Mouse (Mus musculus) stomach, embryonic 16.5 days (tissue): ENCODE measurements around the gene Dkc1. TPM values are rescaled to one million over a fixed set of nuclear protein-coding genes. Genes with fewer than 3 reads are reported as not detected.

Experiments used
- ATAC-seq: fragments of 200-750 bp; cut with Nextera tagmentation; 2 replicates; pipeline ENCODE4 v1.8.0; 2017; ENCODE audit warnings: moderate number of reproducible peaks, moderate TSS enrichment; ENCODE audit not compliant: insufficient read depth, low FRiP score
- H3K27ac ChIP-seq: fragments of 300-500 bp; sonication (generic); 2 replicates; pipeline ENCODE4 v1.5.1; 2014; ENCODE audit warnings: low read length
- H3K27me3 ChIP-seq: fragments of 300-500 bp; sonication (generic); 2 replicates; pipeline ENCODE4 v1.6.1; 2014; ENCODE audit warnings: low read length, control low read depth, mixed read lengths; ENCODE audit not compliant: control insufficient read depth, insufficient read depth
- H3K36me3 ChIP-seq: fragments of 300-500 bp; sonication (generic); 2 replicates; pipeline ENCODE4 v1.6.1; 2014; ENCODE audit warnings: low read length; ENCODE audit not compliant: control insufficient read depth, insufficient read depth
- H3K4me1 ChIP-seq: fragments of 300-500 bp; sonication (generic); 2 replicates; pipeline ENCODE4 v1.6.1; 2014; ENCODE audit warnings: low read length, control low read depth, mixed read lengths; ENCODE audit not compliant: control insufficient read depth, insufficient read depth
- H3K4me2 ChIP-seq: fragments of 300-500 bp; sonication (generic); 2 replicates; pipeline ENCODE4 v1.6.1; 2014; ENCODE audit warnings: low read depth, low read length, mixed read lengths
- H3K4me3 ChIP-seq: fragments of 300-500 bp; sonication (generic); replicated peaks from 2 replicates; pipeline ENCODE4 v1.5.1; 2014; ENCODE audit warnings: mild to moderate bottlenecking, low read length
- H3K9ac ChIP-seq: fragments of 300-500 bp; sonication (generic); 2 replicates; pipeline ENCODE4 v1.6.1; 2014; ENCODE audit warnings: low read length
- H3K9me3 ChIP-seq: fragments of 300-500 bp; sonication (generic); replicated peaks from 2 replicates; pipeline ENCODE4 v1.6.1; 2016; ENCODE audit warnings: low read length, control low read depth; ENCODE audit not compliant: control insufficient read depth
- WGBS: fragments of 180-500 bp; shearing (Covaris S2); extraction: QIAGEN DNeasy Blood & Tissue Kit; methylation state at CpG from one replicate; pipeline ENCODE4 v1.1.7; 2014; 5-methylcytosine and 5-hydroxymethylcytosine counted together
- polyA plus RNA-seq: library from polyadenylated mRNA; unstranded; fragments of >200 nt; fragmentation: Nextera tagmentation; extraction: Ambion mirVana; gene quantifications from 2 replicates; pipeline ENCODE4 v1.2.1, GENCODE M21; 2015

Dkc1 gene
- 98.7 and 111 TPM in 2 replicates for polyA plus RNA-seq

- Histone ChIP-seq H3K4me1 (no peaks in the 10 kb centered on the region), H3K27me3 (no peaks in the 10 kb centered on the region), H3K9me3 (no peaks in the 10 kb centered on the region), H3K9ac (peak within 1 kb of the TSS; percentile 74), H3K36me3 (peaks cover 2% of the 10 kb centered on the region; the same call in 1 of the 2 replicates), H3K4me2 (peak within 1 kb of the TSS; percentile 58), H3K4me3 (peak within 1 kb of the TSS; percentile 64), H3K27ac (peak within 1 kb of the TSS; percentile 71)
- 18% methylated on average over 29 of the region's 29 CpGs for whole genome bisulfite sequencing
- ATAC-seq, result peak; percentile 100
Observed at GRCm38 (mm10) chrX:75095369-75096162, at the start of gene Dkc1. TSS of gene Dkc1 (plus strand) at chrX:75095854.

DNA sequence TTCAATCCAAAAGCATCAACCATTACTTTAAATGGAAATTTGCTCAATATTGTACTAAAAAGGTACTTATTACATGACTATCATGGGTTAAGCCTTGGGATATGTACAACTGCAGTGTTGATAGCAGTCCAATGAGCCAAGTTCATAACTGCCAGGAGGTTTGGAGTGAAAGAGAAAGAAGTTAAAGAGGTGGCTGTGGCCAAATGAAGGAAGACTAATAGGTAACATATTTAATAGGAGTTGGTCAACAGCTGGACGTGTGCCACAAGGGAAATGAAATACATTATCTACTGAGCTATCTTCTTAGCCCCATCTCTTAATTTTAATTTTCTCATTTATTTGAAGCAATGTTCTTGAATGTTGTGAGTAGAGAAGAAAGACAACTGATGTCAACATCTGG lies 49.7 kb upstream of the Dkc1 start:
- no peak overlapping the region for H3K4me3 ChIP-seq

DNA sequence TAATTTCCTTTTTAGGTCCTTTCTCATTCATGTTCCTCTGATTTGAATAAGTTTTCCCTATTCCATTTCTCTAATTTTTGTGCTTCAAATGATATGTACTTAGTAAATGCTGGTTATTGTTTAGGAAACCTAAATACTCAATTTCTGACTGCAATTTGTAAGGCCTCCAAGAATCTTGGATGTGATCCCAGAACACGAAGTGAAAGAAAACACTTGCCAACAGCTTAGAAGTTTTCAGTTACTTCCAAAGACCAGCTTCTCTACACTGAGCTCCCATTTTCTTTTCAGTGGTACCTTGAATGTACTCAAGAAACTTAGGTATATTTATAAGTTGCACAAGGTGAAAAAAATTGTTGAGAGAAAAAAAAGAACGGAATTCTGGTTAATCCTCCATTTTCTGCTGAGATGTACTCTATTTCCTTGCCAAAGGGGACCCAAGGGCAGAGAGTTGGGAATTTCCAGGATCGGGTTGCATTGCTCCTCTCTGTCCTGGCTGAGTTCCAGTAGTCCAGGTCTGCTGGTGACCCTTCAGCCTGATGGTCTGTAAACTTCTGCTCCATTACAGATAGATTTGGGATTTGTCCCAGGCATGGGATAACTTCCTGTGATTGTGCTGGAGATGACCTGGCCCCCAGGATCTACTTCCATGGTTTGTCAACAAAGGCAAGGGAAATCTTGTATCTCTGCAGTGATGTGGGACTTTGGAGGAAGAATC lies 48.6 kb upstream of the Dkc1 start:
- H3K36me3 ChIP-seq, result no peaks in the 10 kb centered on the region
- 38% methylated on average over 3 of the region's 3 CpGs for WGBS
- no peak for ATAC-seq
- no peak overlapping the region for H3K4me3 ChIP-seq
- no peak overlapping the region for H3K9ac ChIP-seq
- H3K9me3 ChIP-seq, result no peaks in the 10 kb centered on the region
- no peaks in the 10 kb centered on the region for H3K27me3 ChIP-seq
- H3K4me1 ChIP-seq, result no peaks in the 10 kb centered on the region
- H3K27ac ChIP-seq, result peak overlapping the region; percentile 55
- no peak overlapping the region for H3K4me2 ChIP-seq

More for the DNA sequence above, 49.7 kb upstream of the Dkc1 start:
- 60% methylated on average over 1 of the region's 1 CpGs for WGBS
- H3K36me3 ChIP-seq, result no peaks in the 10 kb centered on the region
- no peak for ATAC-seq
- no peak overlapping the region for H3K9ac ChIP-seq
- no peak overlapping the region for H3K4me2 ChIP-seq
- no peak overlapping the region for H3K27ac ChIP-seq
- H3K27me3 ChIP-seq, result no peaks in the 10 kb centered on the region
- H3K9me3 ChIP-seq, result no peaks in the 10 kb centered on the region
- H3K4me1 ChIP-seq, result no peaks in the 10 kb centered on the region

DNA sequence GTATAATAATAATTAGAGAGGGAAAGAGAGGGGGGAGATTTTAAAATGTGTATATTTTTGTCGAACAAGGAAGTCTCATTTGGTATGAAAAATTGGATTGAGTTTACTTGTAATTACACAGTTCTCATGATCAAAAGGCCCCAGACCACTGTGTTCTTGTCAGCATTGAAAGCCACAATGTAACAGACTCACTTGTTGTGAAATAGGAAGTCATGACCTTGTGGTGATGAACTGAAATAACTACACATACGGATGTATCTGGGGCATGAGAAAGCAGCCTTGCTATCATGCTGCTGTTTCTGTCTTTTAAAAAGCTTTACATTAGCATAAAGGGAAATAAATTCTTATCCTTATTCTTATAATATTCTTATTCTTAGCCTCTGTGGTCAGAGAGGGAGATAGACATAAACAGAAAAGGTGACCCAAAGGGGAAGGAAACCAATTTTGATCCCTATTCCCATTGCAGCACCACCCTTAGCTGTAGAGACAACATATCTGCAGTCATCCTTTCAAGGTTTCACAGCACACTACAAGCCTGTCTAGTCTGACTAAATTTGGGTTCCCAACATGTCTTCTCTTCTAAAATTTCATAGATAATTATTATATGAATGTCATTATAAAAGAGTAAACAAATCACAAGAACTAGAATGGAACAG lies 39.4 kb upstream of the Dkc1 start:
- H3K4me3 ChIP-seq, result no peak overlapping the region
- no peaks in the 10 kb centered on the region for H3K36me3 ChIP-seq
- 77% methylated on average over 2 of the region's 2 CpGs for WGBS
- ATAC-seq, result no peak
- H3K27me3 ChIP-seq, result no peaks in the 10 kb centered on the region
- H3K4me2 ChIP-seq, result no peak overlapping the region
- H3K27ac ChIP-seq, result no peak overlapping the region
- no peaks in the 10 kb centered on the region for H3K9me3 ChIP-seq
- no peak overlapping the region for H3K9ac ChIP-seq
- no peaks in the 10 kb centered on the region for H3K4me1 ChIP-seq

DNA sequence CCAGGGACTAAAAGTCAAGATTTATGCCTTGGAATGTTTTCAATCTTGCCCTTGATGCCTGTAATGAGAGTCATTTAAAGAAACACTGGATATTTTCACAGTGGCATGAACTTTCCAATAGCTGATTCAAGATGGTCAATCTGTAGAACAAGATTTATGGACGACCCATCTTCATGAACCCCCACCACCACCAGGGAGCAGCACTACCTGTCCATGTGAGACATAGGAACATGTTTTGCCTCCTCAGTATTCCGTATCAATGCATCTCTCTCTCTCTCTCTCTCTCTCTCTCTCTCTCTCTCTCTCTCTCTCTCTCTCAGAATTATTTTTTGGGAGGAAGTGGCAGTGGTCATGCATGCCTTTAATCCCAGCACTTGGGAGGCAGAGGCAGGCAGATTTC lies 13.3 kb upstream of the Dkc1 start:
- Histone ChIP-seq H3K27me3 (no peaks in the 10 kb centered on the region), H3K4me2 (no peak overlapping the region), H3K4me1 (no peaks in the 10 kb centered on the region), H3K9me3 (no peaks in the 10 kb centered on the region), H3K4me3 (no peak overlapping the region), H3K27ac (no peak overlapping the region), H3K9ac (no peak overlapping the region), H3K36me3 (no peaks in the 10 kb centered on the region)
- ATAC-seq, result no peak
- WGBS, result 64% methylated on average over 2 of the region's 2 CpGs

GRCm38 (mm10) chrX:75083982-75084773 lies 11.5 kb upstream of the Dkc1 start:
- peak overlapping the region; percentile 72 for H3K9ac ChIP-seq
- WGBS, result 16% methylated on average over 26 of the region's 26 CpGs
- H3K36me3 ChIP-seq, result no peaks in the 10 kb centered on the region
- no peaks in the 10 kb centered on the region for H3K27me3 ChIP-seq
- peak; percentile 50; the same call in 1 of the 2 replicates for ATAC-seq
- H3K4me3 ChIP-seq, result peak overlapping the region; percentile 55
- H3K4me2 ChIP-seq, result peak overlapping the region; percentile 58
- H3K9me3 ChIP-seq, result no peaks in the 10 kb centered on the region
- H3K27ac ChIP-seq, result no peak overlapping the region
- no peaks in the 10 kb centered on the region for H3K4me1 ChIP-seq

DNA sequence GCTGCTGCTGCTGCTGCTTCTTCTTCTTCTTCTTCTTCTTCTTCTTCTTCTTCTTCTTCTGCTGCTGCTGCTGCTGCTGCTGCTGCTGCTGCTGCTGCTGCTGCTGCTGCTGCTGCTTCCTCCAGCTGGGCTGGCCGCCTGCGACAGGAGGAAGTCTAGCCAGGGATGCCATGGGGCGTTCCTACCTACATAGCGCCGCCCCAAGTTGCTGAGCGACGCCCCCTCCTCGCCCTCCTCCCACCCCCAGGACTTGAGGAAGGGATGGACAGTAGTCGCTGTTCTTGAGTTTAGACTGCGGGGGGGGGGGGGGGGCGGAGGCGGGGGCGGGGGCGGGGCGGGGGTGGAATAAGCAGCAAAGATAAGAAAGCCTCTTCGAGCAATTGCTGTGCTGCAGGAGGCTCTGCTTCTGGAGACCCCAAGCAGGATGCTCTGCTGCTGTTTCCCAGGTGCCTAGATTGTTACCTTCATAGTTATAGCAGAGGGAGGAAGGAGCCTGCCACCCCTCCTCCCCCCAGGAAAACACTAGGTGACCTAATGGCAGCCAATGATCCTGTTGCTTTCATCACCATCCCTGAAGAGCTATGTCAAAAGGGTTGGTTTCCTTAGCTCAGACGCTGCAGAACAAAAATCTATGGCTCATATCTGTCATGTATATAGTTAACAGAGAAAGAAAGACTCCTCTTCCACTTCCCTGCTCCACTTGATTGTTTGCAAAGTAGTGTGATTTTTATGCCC lies 10.7 kb upstream of the Dkc1 start, which contains the start of gene Gab3:
Gene Gab3, minus strand, starts transcription at position 685 of the 735 bp plus-strand sequence.
- H3K27ac ChIP-seq, result no peak within 1 kb of the TSS
- no peaks in the 10 kb centered on the region for H3K4me1 ChIP-seq
- no peaks in the 10 kb centered on the region for H3K27me3 ChIP-seq
- peak; percentile 89 for ATAC-seq
- peak within 1 kb of the TSS; percentile 72 for H3K9ac ChIP-seq
- no peaks in the 10 kb centered on the region for H3K36me3 ChIP-seq
- peak within 1 kb of the TSS; percentile 58 for H3K4me2 ChIP-seq
- no peaks in the 10 kb centered on the region for H3K9me3 ChIP-seq
- peak within 1 kb of the TSS; percentile 55 for H3K4me3 ChIP-seq
- 18% methylated on average over 8 of the region's 17 CpGs for WGBS

DNA sequence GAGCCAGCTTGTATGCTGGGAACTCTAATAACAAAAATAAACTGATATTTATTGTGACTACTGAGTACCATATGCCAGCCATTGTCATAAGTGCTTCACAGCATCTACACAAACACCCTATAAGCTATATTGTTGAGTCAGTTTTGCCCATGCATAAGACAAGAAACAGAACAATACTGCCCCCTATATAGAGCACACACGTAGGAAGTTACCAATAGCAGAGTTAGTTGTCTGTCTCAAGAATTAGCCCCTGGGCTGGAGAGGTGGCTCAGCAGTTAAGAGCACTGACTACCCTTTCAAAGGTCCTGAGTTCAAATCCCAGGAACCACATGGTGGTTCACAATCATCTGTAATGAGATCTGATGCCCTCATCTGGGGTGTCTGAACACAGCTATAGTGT lies 10.0 kb upstream of the Dkc1 start:
- H3K9ac ChIP-seq, result no peak overlapping the region
- H3K36me3 ChIP-seq, result no peaks in the 10 kb centered on the region
- H3K4me2 ChIP-seq, result no peak overlapping the region
- H3K4me3 ChIP-seq, result no peak overlapping the region
- H3K27ac ChIP-seq, result no peak overlapping the region
- 12% methylated on average over 1 of the region's 1 CpGs for WGBS
- no peaks in the 10 kb centered on the region for H3K27me3 ChIP-seq
- ATAC-seq, result no peak
- H3K9me3 ChIP-seq, result no peaks in the 10 kb centered on the region
- no peaks in the 10 kb centered on the region for H3K4me1 ChIP-seq
